Mouse (Mus musculus): Measurements from ENCODE around the gene Nphs1.

DNA sequence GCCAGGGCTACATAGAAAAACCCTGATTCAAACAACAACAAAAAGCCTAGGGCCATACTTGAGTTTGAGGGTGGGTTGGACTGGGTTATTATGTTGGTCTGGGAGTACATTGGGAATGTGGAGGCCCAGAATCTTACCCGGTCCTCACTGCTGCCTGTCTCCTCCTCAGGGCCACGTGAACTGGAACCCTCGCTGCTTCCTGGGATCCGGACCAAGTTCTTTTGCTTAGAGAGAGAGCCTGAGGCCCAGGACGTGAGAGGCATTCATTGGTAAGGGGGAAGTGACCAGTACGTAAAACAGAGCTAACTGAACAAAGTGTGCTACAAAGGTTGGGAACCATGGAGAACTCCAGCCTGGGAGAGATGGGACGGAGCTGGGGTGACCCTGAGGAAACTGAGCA, 7.9 kb upstream of the Nphs1 start:
- TF ChIP-seq CTCF (IDR thresholded peaks at IDR 0.05; ENCODE audit: borderline replicate concordance, insufficient read depth, low read depth, low read length) (no peak), POLR2A (IDR thresholded peaks at IDR 0.05; ENCODE audit: borderline replicate concordance, insufficient read depth, low read length) (no peak)
